ENCODE assay signal across 19 mouse cellular contexts in the genomic region with DNA sequence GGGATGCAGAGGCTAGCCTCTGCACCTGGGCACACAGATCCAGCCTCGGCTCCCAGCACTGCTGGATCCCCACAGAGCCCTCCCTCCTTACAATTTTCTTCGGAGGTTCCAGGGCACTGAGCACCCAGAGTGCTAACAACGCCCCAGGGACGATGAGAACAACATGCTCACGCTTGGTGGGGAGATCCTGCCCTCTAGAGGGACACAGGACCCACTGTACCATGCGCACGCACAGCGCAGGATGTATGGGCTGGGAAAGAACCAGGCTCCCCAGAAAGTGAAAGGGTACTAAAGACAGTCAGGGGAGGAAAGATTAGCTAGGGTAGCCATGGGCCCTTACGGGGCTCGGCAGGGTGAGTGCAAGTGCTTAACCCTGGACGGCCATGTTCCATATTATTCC. TPM values are rescaled to one million over a fixed set of nuclear protein-coding genes. Genes with fewer than 3 reads are reported as not detected.
DNase-seq lines count a peak whose midpoint lies in the region; ATAC-seq and TF ChIP-seq lines count a peak whose summit lies in the region.
"Had no signal": no experiment of that assay in that cellular context is flagged by ENCODE, and none has a peak within 500 bp of the region (broad histone marks: within the 10 kb centered on the region; RNA-seq: fewer than 3 reads in every experiment).

No protein-coding gene starts in this region.

- no peak overlapping the region for H3K4me2 ChIP-seq in heart, embryonic 13.5 days
- H3K4me2 ChIP-seq in lung, postnatal 0 days (replicated peaks; ENCODE audit: low read depth, low read length) = no peak overlapping the region
- H3K4me2 ChIP-seq: heart, embryonic 15.5 days; lung, embryonic 15.5 days had no signal

- H3K4me1 ChIP-seq in heart, embryonic 13.5 days = peaks cover 15% of the 10 kb centered on the region
- H3K4me1 ChIP-seq in lung, postnatal 0 days (ENCODE audit: insufficient read depth, low read depth, low read length) = peaks cover 5% of the 10 kb centered on the region; the same call in 1 of the 2 replicates

- intact Hi-C loops in heart, postnatal 10 days (cut with DNase I) = no loop called here

- whole genome bisulfite sequencing in heart, embryonic 13.5 days = 15% methylated on average over 11 of the region's 11 CpGs
- WGBS in lung, postnatal 0 days = 15% methylated on average over 11 of the region's 11 CpGs

- TF ChIP-seq CTCF in lung, postnatal 0 days (IDR thresholded peaks at IDR 0.05) = peak; percentile 52

- no peak for DNase-seq in heart, postnatal 10 days
- DNase-seq in lung, postnatal 0 days (ENCODE audit: low spot score) = no peak
- no peak for DNase-seq in lung, adult 18-20 months
- DNase-seq in embryo, embryonic 11 days = peak; percentile 53
- DNase-seq in retina, embryonic 14.5 days (ENCODE audit: low spot score) = peak; percentile 20
- DNase-seq in testis, postnatal 14 days (ENCODE audit: low spot score) = no peak
- no peak for DNase-seq in cerebellum, postnatal 10 days
- DNase-seq: cerebellum, postnatal 25 days; gastrocnemius, postnatal 25 days; right cerebral cortex, postnatal 4 days had no signal

- H3K36me3 ChIP-seq in heart, embryonic 13.5 days = no peaks in the 10 kb centered on the region
- H3K36me3 ChIP-seq in lung, postnatal 0 days (ENCODE audit: insufficient read depth, low read length) = no peaks in the 10 kb centered on the region
- H3K36me3 ChIP-seq: forebrain, embryonic 10.5 days; heart, embryonic 15.5 days; lung, embryonic 15.5 days; midbrain, embryonic 15.5 days had no signal

- TF ChIP-seq EP300 in lung, postnatal 0 days (IDR thresholded peaks at IDR 0.05) = no peak

- H3K4me3 ChIP-seq in heart, embryonic 13.5 days = 0 out of 2 replicates have a peak overlapping the region, but pooled peaks have one; percentile 6
- no peak overlapping the region for H3K4me3 ChIP-seq in lung, postnatal 0 days (ENCODE audit: low read depth, low read length)
- H3K4me3 ChIP-seq: forebrain, embryonic 10.5 days; lung, embryonic 15.5 days had no signal

- no peak for ATAC-seq in heart, embryonic 13.5 days (ENCODE audit: extremely low read depth, insufficient number of reproducible peaks, low FRiP score, low TSS enrichment)
- no peak for ATAC-seq in lung, postnatal 0 days
- ATAC-seq: intestine, embryonic 16.5 days; midbrain, embryonic 15.5 days had no signal

- no peak overlapping the region for H3K9ac ChIP-seq in heart, embryonic 13.5 days
- H3K9ac ChIP-seq in lung, postnatal 0 days (replicated peaks; ENCODE audit: low read depth) = no peak overlapping the region
- H3K9ac ChIP-seq: heart, embryonic 15.5 days; lung, embryonic 15.5 days had no signal

- H3K9me3 ChIP-seq in heart, embryonic 13.5 days = no peaks in the 10 kb centered on the region
- no peaks in the 10 kb centered on the region for H3K9me3 ChIP-seq in lung, postnatal 0 days (ENCODE audit: low read length)
- H3K9me3 ChIP-seq: forebrain, embryonic 10.5 days; heart, embryonic 15.5 days; lung, embryonic 15.5 days; midbrain, embryonic 15.5 days had no signal

- H3K27ac ChIP-seq in heart, embryonic 13.5 days (replicated peaks) = no peak overlapping the region
- H3K27ac ChIP-seq in lung, postnatal 0 days (ENCODE audit: low read length) = no peak overlapping the region
- H3K27ac ChIP-seq: forebrain, embryonic 10.5 days; heart, embryonic 15.5 days; lung, embryonic 15.5 days; midbrain, embryonic 15.5 days had no signal

- peaks cover 100% of the 10 kb centered on the region for H3K27me3 ChIP-seq in heart, embryonic 13.5 days (replicated peaks)
- H3K27me3 ChIP-seq in lung, postnatal 0 days (replicated peaks; ENCODE audit: insufficient read depth, low read length) = peaks cover 49% of the 10 kb centered on the region

RNA-seq across cellular contexts. Expression of a gene that starts 1.1 kb away (rescaled TPM):
- not detected in 2 replicates for polyA plus RNA-seq in heart, embryonic 13.5 days (2015; fragmentation: Nextera tagmentation; extraction: Ambion mirVana)
- under 1 TPM in 1 of 2 experiments, not detected in 1; 0.22 TPM for total RNA-seq in heart, postnatal 10 days (2021)
- polyA plus RNA-seq in lung, postnatal 0 days (2015; fragmentation: Nextera tagmentation; extraction: Ambion mirVana) = not detected in 2 replicates
- total RNA-seq: gastrocnemius, postnatal 25 days; neutrophil, adult 5-6 weeks had no signal
- polyA plus RNA-seq: forebrain, embryonic 10.5 days; heart, embryonic 15.5 days; intestine, embryonic 16.5 days; large intestine, adult 2 months; lung, embryonic 15.5 days; stomach, embryonic 16.5 days had no signal

RNA-seq across cellular contexts. Expression of a gene that starts 6.4 kb away (rescaled TPM):
- polyA plus RNA-seq in heart, embryonic 13.5 days (2015; fragmentation: Nextera tagmentation; extraction: Ambion mirVana) = 1.1 and 1.8 TPM in 2 replicates
- 1 to 10 TPM; 1.4 TPM for total RNA-seq in heart, postnatal 10 days (2021)
- 1.8 TPM in 2 replicates for polyA plus RNA-seq in lung, postnatal 0 days (2015; fragmentation: Nextera tagmentation; extraction: Ambion mirVana)

RNA-seq across cellular contexts. Expression of a gene that starts 34.7 kb away (rescaled TPM):
- 7.0 and 8.2 TPM in 2 replicates for polyA plus RNA-seq in heart, embryonic 13.5 days (2015; fragmentation: Nextera tagmentation; extraction: Ambion mirVana)
- 10 to 100 TPM; 15.1 to 16.0 TPM for total RNA-seq in heart, postnatal 10 days (2021)
- 18.5 and 20.4 TPM in 2 replicates for polyA plus RNA-seq in lung, postnatal 0 days (2015; fragmentation: Nextera tagmentation; extraction: Ambion mirVana)
- total RNA-seq: neutrophil, adult 5-6 weeks had no signal

RNA-seq across cellular contexts. Expression of a gene that starts 59.7 kb away (rescaled TPM):
- 0.12 and 0.14 TPM in 2 replicates for polyA plus RNA-seq in heart, embryonic 13.5 days (2015; fragmentation: Nextera tagmentation; extraction: Ambion mirVana)
- under 1 TPM; 0.17 to 0.19 TPM for total RNA-seq in heart, postnatal 10 days (2021)
- polyA plus RNA-seq in lung, postnatal 0 days (2015; fragmentation: Nextera tagmentation; extraction: Ambion mirVana) = 0.11 and 0.18 TPM in 2 replicates

Comparison
In these comparisons a context has a peak if more than half of its experiments do, and no peak if none do; other contexts are left out.
1. DNase-seq: peak in embryo, embryonic 11 days (single experiment) and retina, embryonic 14.5 days (single experiment); none in heart, postnatal 10 days (0 of 2), lung, postnatal 0 days (single experiment), lung, adult 18-20 months (0 of 2), testis, postnatal 14 days (single experiment) and cerebellum, postnatal 10 days (0 of 2).